Mouse (Mus musculus): ENCODE data around the gene Sik1.

- TF ChIP-seq CTCF (IDR thresholded peaks at IDR 0.05; ENCODE audit: low read depth): no peak
- no peak for TF ChIP-seq EP300 (IDR thresholded peaks at IDR 0.05; ENCODE audit: low read depth)
Measured at GRCm38 (mm10) chr17:31813938-31814622, 41.5 kb downstream of the Sik1 start.

Measured in liver, embryonic 14.5 days (tissue).